Mouse (Mus musculus) layer of hippocampus, postnatal 14 days (tissue): Measurements from ENCODE around the gene Aar2. TPM values are rescaled to one million over a fixed set of nuclear protein-coding genes. Genes with fewer than 3 reads are reported as not detected.

Experiments
- DNase-seq, 2 experiments: peaks; one replicate each; pipeline ENCODE4 v3.0.0; 2021 to 2022; ENCODE audit warnings: low spot score in 2 of 2, mixed read lengths in 1 of 2
- total RNA-seq, 2 experiments: library from RNA; stranded (reverse); gene quantifications; 2 replicates each; pipeline ENCODE4 v1.2.3; 2021

Gene Aar2
- total RNA-seq, 2 experiments from 2014 or later: 31.7 to 32.8 TPM

DNA sequence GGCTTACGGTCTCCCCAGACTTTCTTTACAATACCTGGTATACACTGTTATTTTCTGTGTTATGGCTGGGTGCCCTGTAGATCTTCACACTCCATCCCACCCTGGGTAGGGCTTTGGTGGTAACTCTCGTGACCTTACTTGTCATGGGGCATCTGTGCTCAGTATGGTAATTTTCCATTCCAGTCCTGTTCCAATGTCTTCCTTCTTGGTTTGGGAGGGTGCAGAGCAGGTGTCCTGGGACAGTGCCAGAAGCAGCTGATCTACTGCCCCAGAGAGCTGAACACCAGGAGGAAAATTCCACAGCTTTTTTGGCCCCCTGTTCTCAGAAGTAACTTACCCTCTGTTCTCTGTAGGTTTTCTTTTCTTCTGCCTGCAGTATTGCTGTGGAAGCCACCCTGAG is 19.1 kb downstream of the Aar2 start:
- no peak for DNase-seq

DNA sequence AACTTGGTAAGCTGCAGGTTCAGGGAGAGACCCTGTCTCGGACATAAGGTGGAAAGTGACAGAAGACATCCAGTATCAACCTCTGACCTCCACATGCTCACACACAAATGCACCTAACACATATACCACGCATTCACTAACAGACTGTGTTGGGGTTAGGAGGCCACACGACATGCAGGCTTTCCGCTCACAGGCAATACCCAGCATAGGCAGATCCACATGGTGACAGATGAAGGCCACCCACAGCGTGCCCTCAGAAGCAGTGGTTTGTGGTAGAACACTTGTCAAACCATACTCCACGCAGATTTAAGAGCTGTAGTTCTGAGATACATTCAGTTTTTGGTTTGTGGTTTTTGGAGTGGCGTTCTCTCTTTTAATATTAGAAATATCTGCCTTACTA is 21.3 kb downstream of the Aar2 start:
- no peak for DNase-seq

DNA sequence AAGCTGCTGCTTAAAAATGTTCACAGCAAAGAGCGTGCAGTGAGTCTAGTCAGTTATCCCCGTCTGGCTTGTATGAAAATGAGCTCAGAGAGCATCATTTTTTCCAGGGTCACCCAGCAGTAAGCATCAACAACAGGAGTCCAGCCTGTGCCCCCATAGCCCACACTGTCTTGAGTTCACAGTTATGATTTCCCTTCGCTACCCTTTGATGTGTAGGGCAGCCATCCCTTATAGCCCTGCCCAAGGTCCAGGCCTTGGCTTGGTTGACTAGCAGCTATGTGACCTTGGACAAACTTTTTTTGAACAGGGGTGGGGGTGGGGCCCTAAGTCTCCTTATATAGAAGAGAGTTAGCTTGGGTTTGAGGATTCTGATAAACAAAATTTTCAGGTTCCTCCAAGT is 21.9 kb downstream of the Aar2 start:
- DNase-seq: no peak

DNA sequence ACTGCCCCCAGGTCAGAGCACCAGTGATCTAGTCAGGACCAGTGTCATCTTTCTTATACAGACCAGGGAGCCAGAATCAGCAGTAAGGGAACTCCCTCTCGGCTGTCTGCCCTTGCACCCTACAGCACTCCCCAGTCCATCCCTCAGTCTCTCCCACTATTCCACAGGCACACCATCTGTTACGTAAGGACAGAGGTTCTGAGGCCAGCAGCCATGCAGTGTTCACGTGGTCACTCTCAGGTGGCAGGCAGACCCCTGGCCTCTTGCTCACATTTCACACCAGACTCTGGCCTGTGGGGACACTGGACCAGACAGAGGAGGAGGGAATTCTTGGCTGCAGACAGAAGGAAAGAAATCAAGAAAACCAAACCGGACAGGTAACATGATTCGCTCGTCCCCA is 24.1 kb downstream of the Aar2 start:
- DNase-seq: no peak

DNA sequence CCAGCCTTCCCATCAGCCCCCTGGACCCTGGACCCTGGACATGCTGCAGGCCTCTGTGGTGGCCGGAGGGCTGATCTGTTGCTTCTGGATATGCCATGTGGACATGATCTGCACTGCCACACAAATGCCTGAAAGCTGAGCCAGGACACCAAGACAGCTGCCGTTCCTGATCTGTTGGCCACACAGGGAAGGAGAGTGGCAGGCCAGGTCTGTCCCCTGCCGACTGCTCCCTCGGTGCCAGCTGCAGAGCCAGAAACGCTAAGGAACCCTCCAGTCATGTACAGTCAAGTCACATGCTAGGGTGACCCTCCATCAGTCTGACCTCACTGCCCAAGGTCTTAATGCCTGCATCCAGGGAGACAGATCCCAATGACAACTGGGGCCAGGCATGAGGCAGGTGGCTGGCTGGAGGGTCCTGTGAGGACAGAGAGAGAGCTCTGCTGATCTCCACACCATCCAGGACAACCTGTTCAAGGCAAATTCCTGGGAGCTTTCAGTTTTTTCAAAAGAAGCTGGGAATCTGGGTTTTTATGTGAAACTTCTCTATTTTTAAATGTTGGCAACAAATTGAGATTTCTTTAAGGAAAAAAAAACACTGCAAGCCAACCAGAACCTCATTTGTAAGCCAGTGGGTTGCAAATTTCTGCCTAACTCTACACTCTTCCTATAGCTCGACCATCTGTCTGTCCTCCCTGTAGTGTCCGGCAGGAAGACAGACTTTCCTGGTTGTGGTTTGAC is 29.6 kb downstream of the Aar2 start:
- no peak for DNase-seq

DNA sequence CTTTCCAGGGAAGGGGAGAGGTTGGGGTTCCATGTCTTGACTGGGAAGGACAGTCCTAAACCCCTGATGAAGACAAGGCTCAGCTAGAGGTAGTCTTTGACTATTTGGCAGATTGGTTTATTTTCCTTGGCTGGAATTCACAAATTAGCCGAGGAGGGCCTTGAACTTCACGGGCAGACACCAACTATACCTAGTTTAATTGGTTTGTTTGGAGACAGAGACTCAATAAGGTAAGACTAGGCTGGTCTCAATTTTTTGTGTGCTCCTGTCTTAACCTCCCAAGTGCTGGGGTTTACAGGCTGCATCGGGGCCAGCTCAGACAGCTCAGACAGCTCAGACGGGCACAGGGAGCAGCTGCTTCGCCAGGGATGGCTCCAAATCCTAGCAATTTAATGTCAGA is 33.1 kb downstream of the Aar2 start:
- no peak for DNase-seq

DNA sequence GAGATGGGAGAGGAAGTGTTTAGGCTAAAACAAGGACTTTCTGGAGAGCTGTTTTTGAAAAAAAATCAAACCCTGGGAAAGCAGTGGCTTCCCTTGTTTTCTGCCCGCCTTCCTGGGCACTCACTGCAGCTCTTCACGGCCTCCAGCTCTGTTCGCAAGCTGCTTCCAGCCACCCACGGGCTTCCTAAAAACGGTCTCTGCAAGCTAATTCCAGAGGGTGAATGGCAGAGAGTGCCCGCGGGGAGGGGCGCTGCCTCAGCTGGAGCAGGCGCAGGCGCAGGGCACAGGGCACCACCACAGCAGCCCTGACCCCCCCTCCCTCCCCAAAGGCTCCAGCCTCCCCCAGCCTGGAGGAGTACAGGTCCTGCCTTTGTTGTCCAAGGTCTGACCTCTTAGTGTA is 33.9 kb downstream of the Aar2 start:
- DNase-seq: peak; percentile 74 to 79

DNA sequence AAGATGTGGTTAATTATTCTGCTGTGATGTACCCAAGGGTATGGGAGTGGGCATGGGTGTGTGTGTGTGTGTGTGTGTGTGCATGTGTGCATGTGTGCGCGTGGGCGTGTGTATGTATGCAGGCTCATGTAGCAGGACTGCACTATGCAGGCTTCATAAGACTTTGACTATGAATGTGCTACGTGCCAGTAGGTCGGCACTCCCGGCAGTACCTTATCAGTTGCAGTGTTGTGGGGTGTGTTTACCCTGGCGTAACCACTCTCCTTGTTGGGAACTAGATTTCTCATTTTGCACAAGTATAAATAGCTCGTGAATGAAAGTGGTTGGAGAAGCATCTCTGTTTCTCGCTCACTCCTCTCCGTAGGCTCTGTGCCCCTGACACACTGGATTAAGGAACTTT is 35.5 kb downstream of the Aar2 start:
- DNase-seq: no peak

DNA sequence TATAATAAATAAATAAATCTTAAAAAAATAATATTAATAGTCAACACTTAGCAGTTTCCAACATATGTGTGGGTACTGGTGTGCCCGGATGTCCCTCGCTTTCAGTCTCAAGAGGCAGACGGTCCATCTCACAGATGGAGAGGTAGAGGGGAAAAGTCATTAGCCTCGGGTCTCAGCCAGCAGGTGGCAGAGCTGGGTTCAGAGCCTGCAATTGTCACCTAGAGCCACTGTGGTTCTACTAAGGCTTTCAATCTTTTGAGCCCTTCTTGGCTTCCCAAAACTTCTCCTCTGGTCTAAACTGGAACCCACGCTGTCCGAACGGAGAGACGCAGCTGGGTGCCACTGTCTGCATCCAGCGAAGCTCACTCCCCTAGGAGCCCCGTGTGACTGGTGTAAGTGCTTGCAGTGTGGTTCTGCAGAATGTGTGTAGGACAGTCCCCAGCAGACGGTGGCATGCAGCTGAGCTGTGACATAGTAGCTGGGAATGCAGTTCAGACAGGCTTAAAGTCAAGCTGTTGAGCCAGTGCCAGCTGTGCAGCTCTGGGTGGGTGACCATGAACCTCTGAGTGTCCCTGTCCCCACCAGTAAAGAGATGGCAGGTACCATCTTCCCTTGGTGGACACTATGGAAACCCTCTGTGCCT is 36.9 kb downstream of the Aar2 start:
- no peak for DNase-seq

DNA sequence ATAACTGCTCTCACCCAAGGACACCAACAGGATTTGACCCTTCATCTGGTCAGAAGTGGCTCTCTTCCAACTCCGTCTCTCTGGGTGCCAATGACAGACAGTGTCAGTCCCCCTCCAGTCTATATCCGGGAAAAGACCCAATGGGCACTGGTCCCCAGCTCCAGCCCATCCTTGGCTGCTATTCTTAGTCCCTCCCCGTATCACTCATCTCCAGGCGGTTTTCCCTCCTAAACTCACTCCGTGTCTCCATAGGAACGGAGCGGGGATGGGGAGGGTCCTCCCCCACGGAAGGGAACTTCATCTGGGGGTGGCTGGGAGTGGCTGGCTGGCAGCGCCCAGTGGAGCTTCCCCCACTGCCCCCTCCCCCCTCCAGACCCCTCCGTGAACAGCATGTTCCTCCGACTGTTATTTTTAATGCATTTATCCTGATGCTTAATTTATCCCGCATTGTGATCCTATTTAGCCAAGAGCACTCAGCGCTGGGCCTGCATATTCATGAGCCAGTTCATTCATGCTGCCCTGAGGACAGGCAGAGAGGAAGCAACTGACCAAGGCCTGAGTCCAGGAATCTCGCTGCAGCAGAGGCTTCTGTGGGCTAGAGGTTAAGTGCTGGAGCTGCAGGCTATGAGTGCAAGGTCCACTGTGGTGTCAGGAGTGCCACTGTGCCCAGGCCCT is 37.5 kb downstream of the Aar2 start:
- peak; percentile 46 to 67 for DNase-seq

DNA sequence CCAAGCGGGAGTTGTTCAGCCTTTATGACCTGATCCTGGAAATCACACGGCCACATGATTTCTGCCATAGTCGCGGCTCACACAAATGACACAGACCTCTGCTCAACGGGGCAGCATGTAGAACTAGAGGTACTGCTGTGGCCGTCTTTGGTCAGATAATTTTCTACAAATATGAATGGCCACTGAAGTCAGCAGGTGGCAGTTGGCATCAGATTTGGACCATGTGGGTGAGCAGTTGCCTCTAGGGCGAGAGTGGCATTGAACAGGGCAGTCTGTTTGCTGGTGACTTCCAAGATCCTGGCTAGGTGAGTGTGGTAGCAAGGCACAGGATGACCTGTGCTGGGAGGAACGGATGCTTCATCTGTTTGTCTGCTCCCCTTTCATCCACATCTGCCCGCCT is 42.1 kb downstream of the Aar2 start:
- no peak for DNase-seq

DNA sequence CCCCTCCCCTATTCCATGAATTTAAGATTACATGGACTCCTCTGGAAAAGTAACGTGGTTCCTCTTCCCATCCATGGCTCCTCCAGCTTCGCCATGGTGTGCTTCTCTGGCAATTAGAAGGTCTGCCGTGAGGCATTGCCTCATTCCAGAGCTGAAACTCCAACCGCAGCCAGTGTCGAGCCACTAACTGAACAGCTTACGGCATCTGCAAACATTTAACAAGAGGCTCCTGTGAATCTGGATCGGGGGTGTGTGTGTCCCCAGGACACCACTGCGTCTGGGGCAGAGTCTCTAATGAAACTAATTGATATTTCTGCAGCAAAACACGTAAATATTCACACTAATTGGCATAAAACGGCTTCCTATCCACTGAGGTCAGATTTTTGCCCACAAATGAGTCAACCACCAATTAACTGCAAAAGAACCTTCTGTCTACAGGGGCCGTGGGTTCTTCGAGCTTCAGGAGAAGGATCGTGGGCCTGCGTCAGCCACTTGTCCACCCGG is 47.7 kb downstream of the Aar2 start:
- no peak for DNase-seq

DNA sequence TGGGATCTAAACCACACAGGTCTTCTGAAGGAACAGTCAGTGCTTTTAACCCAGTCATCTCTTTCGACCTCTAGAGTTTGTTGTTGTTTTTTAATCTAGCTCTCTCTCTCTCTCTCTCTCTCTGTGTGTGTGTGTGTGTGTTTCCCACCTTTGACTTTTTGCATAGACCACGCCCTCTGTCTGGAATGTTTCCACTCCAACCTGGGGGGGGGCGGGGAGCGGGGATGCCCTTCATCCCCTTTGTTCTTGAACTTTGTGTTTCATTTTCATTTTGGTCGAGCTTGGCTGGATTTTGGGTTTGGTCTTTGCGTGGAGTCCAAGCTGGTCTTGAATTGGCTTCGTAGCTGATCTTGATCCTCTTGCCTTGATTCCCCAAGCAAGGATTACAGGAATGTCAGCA is 55.2 kb downstream of the Aar2 start:
- DNase-seq: no peak

DNA sequence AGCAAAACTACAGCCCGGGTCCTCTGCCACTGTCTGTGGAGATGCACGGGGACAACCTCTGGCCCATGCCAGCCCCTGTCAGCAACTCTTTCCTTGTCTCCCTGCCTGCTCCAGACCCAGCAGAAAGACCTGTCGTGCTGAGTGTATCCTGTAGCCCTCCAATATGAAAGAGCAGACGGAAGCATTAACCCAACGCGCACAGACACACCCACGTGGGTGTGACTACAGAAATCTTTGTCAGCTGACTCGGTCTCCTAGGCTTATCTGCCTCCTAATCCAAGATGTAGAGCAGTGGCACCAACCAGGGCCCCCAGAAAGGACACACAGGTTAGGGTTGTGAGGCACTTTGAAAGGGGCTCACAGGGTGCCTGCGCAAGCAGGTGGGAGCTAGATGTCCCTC is 56.3 kb downstream of the Aar2 start:
- no peak for DNase-seq

DNA sequence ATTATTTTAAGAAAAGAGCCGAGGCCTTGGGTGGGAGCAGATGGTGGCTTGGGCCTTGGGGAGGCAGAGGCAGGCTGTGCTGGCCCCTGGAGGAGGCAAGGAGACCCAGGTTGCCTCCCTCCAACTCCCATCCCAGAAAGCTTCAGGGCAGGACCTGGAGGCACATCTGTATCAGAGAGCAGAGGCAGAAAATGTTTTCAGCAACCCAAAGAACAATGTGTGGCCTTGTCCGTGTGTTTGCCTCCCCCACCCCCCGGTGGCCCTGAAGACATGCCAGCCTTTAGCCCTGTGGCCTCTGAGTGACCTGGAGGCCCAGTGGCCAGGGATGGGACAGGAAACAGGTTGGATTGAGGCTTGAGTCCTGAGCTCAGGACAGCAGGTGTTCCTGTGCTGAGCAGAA is 57.8 kb downstream of the Aar2 start:
- DNase-seq: no peak

DNA sequence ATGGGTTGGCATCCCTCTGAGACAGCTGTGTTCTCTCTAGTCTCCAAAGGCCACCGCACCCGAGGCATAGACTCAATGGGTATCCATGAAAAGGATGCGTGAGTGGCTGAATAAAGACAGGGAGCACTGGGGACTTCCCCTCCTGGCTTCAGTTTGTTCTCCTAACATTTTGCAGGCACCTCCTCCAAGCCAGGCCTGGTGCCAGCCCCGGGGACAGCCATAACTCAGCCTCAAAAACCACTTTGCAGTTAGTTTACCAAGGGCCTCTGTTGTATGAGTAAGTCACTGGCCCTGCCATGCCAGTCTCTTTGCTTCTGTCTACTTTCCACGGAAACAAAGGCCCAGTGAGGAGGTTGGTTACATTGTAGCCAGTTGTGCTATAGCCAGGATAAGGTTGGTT is 58.6 kb downstream of the Aar2 start:
- DNase-seq: no peak

DNA sequence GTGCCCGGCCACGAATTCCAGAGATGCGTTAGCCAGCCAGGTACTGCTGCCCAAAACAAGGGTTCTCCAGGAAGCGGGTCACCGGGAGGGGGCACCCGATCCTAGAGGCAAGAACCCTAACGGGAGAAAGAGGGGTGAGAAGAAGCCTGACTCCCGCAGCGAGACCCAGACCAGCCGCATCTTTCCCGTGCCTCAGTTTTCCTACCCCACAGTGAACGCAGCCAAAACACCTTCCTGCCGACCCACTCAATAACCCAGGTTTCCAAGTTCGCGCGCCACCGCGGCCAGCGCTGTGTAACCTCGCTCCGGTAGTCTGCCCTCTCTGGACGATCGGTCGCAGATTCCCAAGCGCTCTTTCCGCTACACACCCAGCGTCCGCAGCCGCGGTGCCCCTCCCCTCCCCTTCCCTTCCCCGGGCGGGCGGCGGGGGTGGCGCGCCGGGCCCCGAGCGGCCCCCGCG is 65.7 kb downstream of the Aar2 start:
- DNase-seq: peak; percentile 67 to 73

DNA sequence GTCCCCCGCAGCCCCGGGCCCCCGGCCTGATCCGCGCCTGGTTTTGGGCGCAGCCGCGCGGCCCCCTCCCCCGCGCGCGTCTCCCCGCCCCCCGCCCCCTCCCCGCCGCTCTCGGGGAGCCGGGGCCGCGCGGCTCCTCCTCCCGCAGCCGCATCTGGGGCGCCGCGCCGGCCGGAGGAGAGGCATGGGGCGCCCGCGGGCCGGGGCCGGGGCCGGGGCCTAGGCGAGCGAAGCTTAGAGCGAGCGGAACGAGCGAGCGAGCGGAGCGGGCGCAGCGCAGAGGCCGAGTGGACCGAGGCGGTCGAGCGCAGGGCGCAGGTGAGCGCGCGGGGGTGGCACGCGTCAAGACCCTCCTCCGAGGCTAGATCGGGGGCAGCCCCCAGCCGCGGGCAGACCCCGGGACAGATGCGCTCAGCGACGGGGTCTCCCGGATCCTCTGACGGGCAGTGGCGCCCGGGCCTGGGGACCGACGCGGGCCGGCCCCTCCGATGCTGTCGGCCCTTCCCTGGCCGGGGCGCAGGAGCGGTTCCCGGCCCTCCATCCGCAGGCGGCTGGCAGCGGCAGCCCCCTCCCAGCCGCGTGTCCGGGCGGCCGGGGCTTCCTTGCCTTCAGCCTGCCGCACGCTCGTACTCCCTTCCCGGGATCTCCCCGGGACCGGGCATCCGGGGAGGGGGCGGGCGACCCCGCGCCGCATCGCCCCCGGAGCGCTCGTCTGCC is 66.3 kb downstream of the Aar2 start, which contains the start of gene Dlgap4:
Gene Dlgap4 (plus strand): TSS at position 165 of the 717 bp plus-strand sequence.
- peak in 1 of 2 experiments; percentile 45 for DNase-seq

DNA sequence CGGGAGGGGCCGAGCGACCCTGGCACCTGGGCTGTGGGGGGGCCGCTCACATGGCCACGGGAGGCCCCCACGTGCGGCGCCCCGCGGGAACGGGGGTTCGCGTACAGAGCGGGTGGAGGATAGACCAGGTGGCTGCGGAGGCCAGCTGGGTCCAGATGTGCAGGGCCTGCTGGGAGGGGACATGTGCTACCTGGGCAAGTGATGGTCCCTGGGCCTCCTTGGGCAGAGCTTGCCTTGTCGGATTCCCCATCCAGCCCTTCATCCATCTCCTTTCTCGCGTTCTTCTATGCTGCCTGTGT is 66.8 kb downstream of the Aar2 start:
- peak in 1 of 2 experiments; percentile 39 for DNase-seq

DNA sequence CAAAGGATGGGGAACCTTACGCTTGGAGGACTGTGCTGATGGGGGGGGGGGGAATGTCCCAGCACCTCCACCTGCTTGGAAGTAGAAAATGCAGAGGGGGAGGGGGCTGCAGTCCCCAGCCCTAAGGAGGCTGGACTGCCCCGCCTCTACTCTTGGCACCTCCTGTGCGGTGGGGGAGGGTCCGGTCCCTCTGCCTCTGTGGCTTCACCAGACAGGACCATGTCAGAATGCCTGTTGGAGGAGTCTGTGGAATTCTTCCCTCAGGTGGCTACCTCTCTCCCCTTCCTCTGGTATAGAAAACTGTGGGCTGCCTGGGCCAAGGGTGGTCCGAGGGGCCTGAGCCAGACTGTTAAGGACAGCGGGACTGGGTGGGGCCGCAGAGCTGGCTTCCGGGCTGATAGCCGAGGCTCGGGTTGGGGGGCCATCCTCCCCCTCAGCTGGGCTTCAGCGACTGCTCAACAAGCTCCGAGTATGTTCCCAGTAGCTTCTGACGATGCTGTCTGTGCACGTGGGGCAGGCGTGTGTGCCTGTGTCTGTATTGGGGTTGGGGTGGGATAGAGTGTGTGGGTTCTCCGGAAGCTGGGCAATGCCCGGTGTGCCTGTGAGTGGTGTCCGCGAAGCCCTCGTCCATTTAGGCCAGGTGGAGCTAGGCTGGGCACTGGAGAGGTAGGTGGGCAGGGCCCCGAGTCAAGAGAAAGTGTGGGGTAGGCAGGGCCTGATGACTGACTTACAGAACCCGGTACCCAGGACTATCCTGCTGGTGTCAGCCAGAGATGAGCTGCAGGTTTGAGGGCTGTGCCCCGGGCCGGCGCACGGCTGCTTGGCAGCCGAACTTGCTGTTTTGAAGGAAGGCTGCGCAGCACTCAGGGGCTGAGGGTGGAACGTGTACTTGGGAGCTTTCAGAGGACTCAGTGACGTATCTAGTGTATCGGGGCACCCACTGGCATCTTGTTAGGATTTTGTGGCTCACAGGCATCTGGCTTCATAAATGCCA is 67.6 kb downstream of the Aar2 start:
- DNase-seq: peak in 1 of 2 experiments; percentile 24
